In the genomic region with DNA sequence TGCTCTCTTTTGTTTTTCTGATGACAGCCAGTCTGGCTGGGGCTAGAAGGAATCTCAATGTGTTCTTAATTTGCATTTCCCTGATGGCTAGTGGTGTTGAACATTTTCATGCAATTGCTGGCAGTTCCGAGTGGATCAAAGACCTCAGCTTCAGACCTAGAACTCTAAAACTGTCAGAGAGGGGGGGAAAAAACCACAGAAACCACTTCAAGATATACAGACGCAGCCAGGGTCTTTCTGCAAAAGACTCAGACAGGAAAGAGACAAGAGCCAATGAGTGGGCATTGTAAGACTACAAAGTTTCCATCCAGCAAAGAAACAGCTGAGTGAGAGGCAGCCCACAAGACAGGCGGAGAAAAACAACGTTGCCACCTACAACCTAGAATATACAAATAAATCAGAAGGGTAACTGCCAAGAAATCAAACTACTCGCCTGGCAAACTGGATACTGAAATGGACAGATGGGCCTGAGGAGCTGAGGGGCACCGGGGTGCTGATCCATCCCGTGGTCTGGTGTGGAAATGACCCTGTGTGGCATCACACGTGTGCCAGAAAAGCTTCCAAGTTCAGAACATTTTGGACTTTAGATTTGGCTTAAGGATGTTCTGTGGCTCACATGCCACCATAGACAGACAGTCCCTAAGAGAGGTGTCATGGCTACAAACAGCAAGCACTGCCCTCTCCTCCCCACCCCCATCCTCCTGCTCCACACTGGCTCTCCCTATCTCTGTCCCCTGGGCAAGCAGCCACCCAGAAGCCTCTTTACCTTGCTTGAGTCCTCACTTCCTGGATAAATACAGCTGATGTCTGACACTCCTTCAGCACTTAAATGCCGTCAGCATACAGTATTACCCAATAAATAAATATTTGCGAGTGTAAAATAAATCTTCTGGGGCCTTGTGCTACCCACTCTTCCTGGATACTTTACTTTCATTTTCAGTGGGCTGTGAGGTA, we compare ENCODE assay signal across 10 mouse cellular contexts. TPM values are rescaled to one million over a fixed set of nuclear protein-coding genes. Genes with fewer than 3 reads are reported as not detected.
A peak's percentile ranks its signal among the peaks of the same experiment; 100 is the strongest.
DNase-seq lines count a peak whose midpoint lies in the region; ATAC-seq lines count a peak whose summit lies in the region.
"Had no signal": no experiment of that assay in that cellular context is flagged by ENCODE, and none has a peak within 500 bp of the region (broad histone marks: within the 10 kb centered on the region; RNA-seq: fewer than 3 reads in every experiment).

No protein-coding gene starts in this region.

- no peaks in the 10 kb centered on the region for H3K36me3 ChIP-seq in hindbrain, embryonic 10.5 days
- no peaks in the 10 kb centered on the region for H3K36me3 ChIP-seq in hindbrain, embryonic 12.5 days
- no peaks in the 10 kb centered on the region for H3K36me3 ChIP-seq in limb, embryonic 12.5 days

- DNase-seq in hindbrain, embryonic 10.5 days (ENCODE audit: low spot score), result no peak
- peak; percentile 44 for DNase-seq in ZHBTc4 (ENCODE audit: low read depth, low spot score)
- DNase-seq in natural killer cell, adult 2 months (ENCODE audit: low spot score in 2 of 2), result peak; percentile 58
- no peak for DNase-seq in ovary, postnatal 10 days (ENCODE audit: low spot score)
- DNase-seq in testis, postnatal 14 days (ENCODE audit: low spot score), result no peak
- no peak for DNase-seq in left cerebral cortex, postnatal 10 days (ENCODE audit: extremely low spot score in 1 of 2, low spot score in 2 of 2)

- H3K9me3 ChIP-seq in hindbrain, embryonic 10.5 days, result no peaks in the 10 kb centered on the region
- H3K9me3 ChIP-seq in hindbrain, embryonic 12.5 days (replicated peaks), result no peaks in the 10 kb centered on the region
- H3K9me3 ChIP-seq in limb, embryonic 12.5 days, result 0 out of 2 replicates have a peak, but pooled peaks cover 3% of the 10 kb centered on the region

- H3K4me1 ChIP-seq in hindbrain, embryonic 10.5 days (replicated peaks), result peaks cover 27% of the 10 kb centered on the region
- H3K4me1 ChIP-seq in hindbrain, embryonic 12.5 days, result peaks cover 20% of the 10 kb centered on the region
- H3K4me1 ChIP-seq in limb, embryonic 12.5 days (replicated peaks), result peaks cover 21% of the 10 kb centered on the region

- H3K27ac ChIP-seq in hindbrain, embryonic 10.5 days, result 0 out of 2 replicates have a peak overlapping the region, but pooled peaks have one; percentile 12
- H3K27ac ChIP-seq in hindbrain, embryonic 12.5 days, result no peak overlapping the region
- peak overlapping the region; percentile 25; the same call in 1 of the 2 replicates for H3K27ac ChIP-seq in limb, embryonic 12.5 days

- H3K4me2 ChIP-seq in hindbrain, embryonic 12.5 days (replicated peaks), result no peak overlapping the region
- no peak overlapping the region for H3K4me2 ChIP-seq in limb, embryonic 12.5 days

- no peak for ATAC-seq in hindbrain, embryonic 12.5 days (ENCODE audit: low FRiP score)
- ATAC-seq in limb, embryonic 12.5 days (ENCODE audit: insufficient number of reproducible peaks, insufficient read depth, low FRiP score, low TSS enrichment, low read depth), result no peak

- no peak overlapping the region for H3K9ac ChIP-seq in hindbrain, embryonic 12.5 days
- H3K9ac ChIP-seq in limb, embryonic 12.5 days (replicated peaks), result no peak overlapping the region

- WGBS in hindbrain, embryonic 10.5 days, result 71% methylated on average over 10 of the region's 10 CpGs
- WGBS in hindbrain, embryonic 12.5 days, result 62% methylated on average over 10 of the region's 10 CpGs
- WGBS in limb, embryonic 12.5 days, result 49% methylated on average over 10 of the region's 10 CpGs

- H3K27me3 ChIP-seq in hindbrain, embryonic 10.5 days (ENCODE audit: insufficient read depth, poor library complexity, severe bottlenecking), result no peaks in the 10 kb centered on the region
- H3K27me3 ChIP-seq in hindbrain, embryonic 12.5 days, result no peaks in the 10 kb centered on the region
- no peaks in the 10 kb centered on the region for H3K27me3 ChIP-seq in limb, embryonic 12.5 days

- no peak overlapping the region for H3K4me3 ChIP-seq in hindbrain, embryonic 10.5 days
- H3K4me3 ChIP-seq in hindbrain, embryonic 12.5 days, result no peak overlapping the region
- H3K4me3 ChIP-seq in limb, embryonic 12.5 days (replicated peaks), result no peak overlapping the region

- intact Hi-C loops in left cerebral cortex, postnatal 10 days (cut with DNase I), result no loop called here

RNA-seq across cellular contexts. Expression of a gene that starts 19.8 kb away (rescaled TPM):
- polyA plus RNA-seq in hindbrain, embryonic 10.5 days (2016; fragmentation: Nextera tagmentation; extraction: Ambion mirVana), result 6.0 and 6.6 TPM in 2 replicates
- polyA plus RNA-seq in hindbrain, embryonic 12.5 days (2016; fragmentation: Nextera tagmentation; extraction: Ambion mirVana), result 10.9 and 11.8 TPM in 2 replicates
- polyA plus RNA-seq in limb, embryonic 12.5 days (2016; fragmentation: Nextera tagmentation; extraction: Ambion mirVana), result 12.3 and 13.3 TPM in 2 replicates
- total RNA-seq in left cerebral cortex, postnatal 10 days (2021), result 10 to 100 TPM; 69.8 to 71.7 TPM

RNA-seq across cellular contexts. Expression of a gene that starts 34.5 kb away (rescaled TPM):
- polyA plus RNA-seq in hindbrain, embryonic 10.5 days (2016; fragmentation: Nextera tagmentation; extraction: Ambion mirVana), result not detected in 2 replicates
- polyA plus RNA-seq in hindbrain, embryonic 12.5 days (2016; fragmentation: Nextera tagmentation; extraction: Ambion mirVana), result not detected in 2 replicates
- not detected in 2 replicates for polyA plus RNA-seq in limb, embryonic 12.5 days (2016; fragmentation: Nextera tagmentation; extraction: Ambion mirVana)
- total RNA-seq in left cerebral cortex, postnatal 10 days (2021), result not detected
- total RNA-seq: heart, postnatal 10 days; neutrophil, adult 5-6 weeks had no signal

RNA-seq across cellular contexts. Expression of a gene that starts 46.0 kb away (rescaled TPM):
- 0.25 and 0.50 TPM in 2 replicates for polyA plus RNA-seq in hindbrain, embryonic 10.5 days (2016; fragmentation: Nextera tagmentation; extraction: Ambion mirVana)
- polyA plus RNA-seq in hindbrain, embryonic 12.5 days (2016; fragmentation: Nextera tagmentation; extraction: Ambion mirVana), result 0.74 and 0.81 TPM in 2 replicates
- polyA plus RNA-seq in limb, embryonic 12.5 days (2016; fragmentation: Nextera tagmentation; extraction: Ambion mirVana), result 1.4 TPM in 2 replicates
- total RNA-seq in left cerebral cortex, postnatal 10 days (2021), result 1 to 10 TPM; 1.6 to 3.4 TPM
- total RNA-seq: neutrophil, adult 5-6 weeks had no signal

Comparison
In these comparisons a context has a peak if more than half of its experiments do, and no peak if none do; other contexts are left out.
1. DNase-seq: peak in ZHBTc4 (single experiment) and natural killer cell, adult 2 months (2 of 2); none in hindbrain, embryonic 10.5 days (single experiment), ovary, postnatal 10 days (single experiment), testis, postnatal 14 days (single experiment) and left cerebral cortex, postnatal 10 days (0 of 2).